Mouse (Mus musculus): ENCODE data around the gene Olfr1355. TPM values are rescaled to one million over a fixed set of nuclear protein-coding genes. Genes with fewer than 3 reads are reported as not detected.
"Not testable (repeated sequence)": the region's sequence is repeated elsewhere in the genome, so short reads cannot be mapped to it uniquely, and the experiment has no call there.

Olfr1355 gene
- polyA plus RNA-seq (2012; ENCODE audit: insufficient read depth, low replicate concordance), result not detected in 2 replicates

DNA sequence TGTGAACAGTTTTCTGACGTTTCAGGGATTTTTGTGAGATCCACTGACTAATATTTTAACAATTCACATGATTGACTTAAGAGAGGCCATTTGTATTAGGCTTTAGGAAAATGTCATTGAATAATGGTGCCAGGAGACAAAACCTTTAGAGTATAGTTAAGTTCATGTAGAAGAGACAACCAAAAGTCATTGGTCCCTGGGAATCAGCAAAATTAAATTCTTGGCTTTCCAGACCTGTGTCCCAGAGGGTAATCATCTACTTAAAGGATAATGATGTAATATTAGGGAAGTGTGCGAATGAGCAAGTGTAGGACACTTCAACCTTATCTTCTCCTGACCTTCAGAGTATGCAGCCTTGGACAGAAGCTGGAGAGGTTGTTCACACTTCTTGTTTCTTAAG is at the start of gene Olfr1355:
Olfr1355 (plus strand) TSS at position 301 of the 400 bp plus-strand sequence.
- H3K9me3 ChIP-seq, result peaks cover 4% of the 10 kb centered on the region
- no peaks in the 10 kb centered on the region for H3K36me3 ChIP-seq (replicated peaks; ENCODE audit: low read length)
- no peak within 1 kb of the TSS for H3K4me3 ChIP-seq (replicated peaks)
- no peaks in the 10 kb centered on the region for H3K4me1 ChIP-seq
- no peak for TF ChIP-seq GATA1 (IDR thresholded peaks at IDR 0.05; ENCODE audit: borderline replicate concordance, low read length)
- no peak for TF ChIP-seq FLI1 (IDR thresholded peaks at IDR 0.05; ENCODE audit: low read length)
- H3K27me3 ChIP-seq (replicated peaks), result no peaks in the 10 kb centered on the region

DNA sequence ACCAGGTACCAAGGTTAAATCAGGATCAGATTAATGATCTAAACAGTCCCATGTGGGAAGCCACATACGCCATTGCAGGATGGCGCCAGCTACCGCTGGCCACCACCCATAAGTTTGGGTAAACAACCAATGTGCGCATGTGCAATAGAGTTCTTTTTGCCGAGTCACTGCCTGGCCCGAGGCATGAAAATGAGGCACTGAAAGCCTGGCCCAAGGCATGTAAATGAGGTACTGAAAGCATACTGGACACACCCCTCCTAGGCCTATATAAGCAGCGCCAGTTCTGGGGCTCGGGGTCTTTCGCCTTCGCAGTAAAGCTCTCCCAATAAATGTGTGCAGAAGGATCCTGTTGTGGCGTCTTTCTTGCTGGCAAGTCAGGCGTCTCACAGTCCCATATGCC is 34.9 kb upstream of the Olfr1355 start:
- H3K4me1 ChIP-seq; H3K36me3 ChIP-seq (replicated peaks; ENCODE audit: low read length); H3K9me3 ChIP-seq; H3K27me3 ChIP-seq (replicated peaks); H3K4me3 ChIP-seq (replicated peaks): not testable (repeated sequence)

DNA sequence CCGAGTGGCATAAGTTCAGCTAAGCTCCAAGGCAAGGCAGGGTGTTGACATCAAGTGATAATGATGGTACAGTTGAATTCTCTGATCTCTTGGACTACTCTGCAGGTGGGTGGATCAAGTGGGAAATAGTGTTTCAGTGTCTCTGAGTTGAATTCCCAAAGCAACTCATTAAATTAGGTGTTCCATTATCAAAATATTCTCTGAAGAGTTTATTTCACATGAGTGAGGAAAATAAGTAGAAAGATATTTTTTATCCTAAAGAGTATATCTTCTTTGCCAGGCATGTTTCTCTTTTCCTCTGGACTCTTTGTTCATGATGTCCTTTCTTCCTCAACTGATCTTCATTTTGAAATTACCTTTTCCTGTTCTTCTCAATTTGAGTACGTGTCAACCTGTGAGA is 23.3 kb upstream of the Olfr1355 start, which contains the start of gene Olfr1356:
Olfr1356 (minus strand) TSS at position 101 of the 400 bp plus-strand sequence.
- no peaks in the 10 kb centered on the region for H3K36me3 ChIP-seq (replicated peaks; ENCODE audit: low read length)
- no peaks in the 10 kb centered on the region for H3K4me1 ChIP-seq
- TF ChIP-seq GATA1 (IDR thresholded peaks at IDR 0.05; ENCODE audit: borderline replicate concordance, low read length) (no peak), FLI1 (IDR thresholded peaks at IDR 0.05; ENCODE audit: low read length) (no peak)
- no peaks in the 10 kb centered on the region for H3K27me3 ChIP-seq (replicated peaks)
- 0 out of 2 replicates have a peak, but pooled peaks cover 5% of the 10 kb centered on the region for H3K9me3 ChIP-seq
- H3K4me3 ChIP-seq (replicated peaks), result no peak within 1 kb of the TSS

DNA sequence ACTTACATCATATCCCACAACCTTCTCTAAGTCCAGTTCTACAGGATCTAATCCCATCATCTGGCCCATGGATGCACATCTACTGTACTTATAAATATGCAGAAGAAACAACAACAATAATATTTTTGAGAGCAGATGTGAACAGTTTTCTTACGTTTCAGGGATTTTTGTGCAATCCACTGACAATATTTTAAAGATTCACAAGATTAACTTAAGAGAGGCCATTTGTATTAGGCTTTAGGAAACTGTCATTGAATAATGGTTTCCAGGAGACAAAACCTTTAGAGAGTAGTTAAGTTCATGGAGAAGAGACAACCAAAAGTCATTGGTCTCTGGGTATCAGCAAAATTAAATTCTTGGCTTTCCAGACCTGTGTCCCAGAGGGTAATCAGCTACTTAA is 37.5 kb downstream of the Olfr1355 start, which contains the start of gene Olfr1354:
Olfr1354 (plus strand) TSS at position 301 of the 400 bp plus-strand sequence.
- not testable (repeated sequence) for H3K4me3 ChIP-seq (replicated peaks); H3K9me3 ChIP-seq; H3K4me1 ChIP-seq; H3K27me3 ChIP-seq (replicated peaks); H3K36me3 ChIP-seq (replicated peaks; ENCODE audit: low read length)

Other genes starting within 250 kb of the Olfr1355 start
- not detected in 2 replicates for gene Casp14, start 157.2 kb upstream of the Olfr1355 start, polyA plus RNA-seq (2012; ENCODE audit: insufficient read depth, low replicate concordance)
- not detected in 2 replicates for gene Ccdc105, start 122.5 kb upstream of the Olfr1355 start, polyA plus RNA-seq (2012; ENCODE audit: insufficient read depth, low replicate concordance)
- gene Slc1a6, start 95.0 kb upstream of the Olfr1355 start, polyA plus RNA-seq (2012; ENCODE audit: insufficient read depth, low replicate concordance), result not detected in 2 replicates
- gene Olfr1356, start 23.4 kb upstream of the Olfr1355 start, polyA plus RNA-seq (2012; ENCODE audit: insufficient read depth, low replicate concordance), result not detected in 2 replicates
- not detected in 2 replicates for gene Olfr1354, start 37.6 kb downstream of the Olfr1355 start, polyA plus RNA-seq (2012; ENCODE audit: insufficient read depth, low replicate concordance)
- gene Olfr8, start 75.1 kb downstream of the Olfr1355 start, polyA plus RNA-seq (2012; ENCODE audit: insufficient read depth, low replicate concordance), result not detected in 2 replicates
- gene Olfr1353, start 87.8 kb downstream of the Olfr1355 start, polyA plus RNA-seq (2012; ENCODE audit: insufficient read depth, low replicate concordance), result not detected in 2 replicates
- gene Olfr1352, start 105.5 kb downstream of the Olfr1355 start, polyA plus RNA-seq (2012; ENCODE audit: insufficient read depth, low replicate concordance), result not detected in 2 replicates
- gene Olfr1351, start 136.9 kb downstream of the Olfr1355 start, polyA plus RNA-seq (2012; ENCODE audit: insufficient read depth, low replicate concordance), result not detected in 2 replicates
- not detected in 2 replicates for gene Olfr57, start 153.2 kb downstream of the Olfr1355 start, polyA plus RNA-seq (2012; ENCODE audit: insufficient read depth, low replicate concordance)
- not detected in 2 replicates for gene 2610008E11Rik, start 222.1 kb downstream of the Olfr1355 start, polyA plus RNA-seq (2012; ENCODE audit: insufficient read depth, low replicate concordance)